Mouse (Mus musculus) midbrain, postnatal 0 days (tissue): ENCODE measurements around the gene Gfral. TPM values are rescaled to one million over a fixed set of nuclear protein-coding genes. Genes with fewer than 3 reads are reported as not detected.

ENCODE experiments used
- ATAC-seq: fragments of 200-750 bp; cut with Nextera tagmentation; 2 replicates; pipeline ENCODE4 v1.8.0; 2017; ENCODE audit warnings: moderate number of reproducible peaks, mild to moderate bottlenecking, moderate TSS enrichment, moderate library complexity; ENCODE audit not compliant: low FRiP score
- DNase-seq: peaks from one replicate; pipeline ENCODE4 v3.0.0-alpha.2; 2015; ENCODE audit warnings: low spot score
- H3K27ac ChIP-seq: fragments of 300-500 bp; sonication (generic); 2 replicates; pipeline ENCODE4 v1.5.1; 2014; ENCODE audit warnings: low read depth, mild to moderate bottlenecking, low read length, mixed read lengths
- H3K27me3 ChIP-seq: fragments of 300-500 bp; sonication (generic); 2 replicates; pipeline ENCODE4 v1.6.1; 2014; ENCODE audit warnings: low read length, control low read depth, mixed read lengths; ENCODE audit not compliant: insufficient read depth
- H3K36me3 ChIP-seq: fragments of 300-500 bp; sonication (generic); 2 replicates; pipeline ENCODE4 v1.6.1; 2014; ENCODE audit warnings: low read length, control low read depth, mixed read lengths; ENCODE audit not compliant: insufficient read depth
- H3K4me1 ChIP-seq: fragments of 300-500 bp; sonication (generic); 2 replicates; pipeline ENCODE4 v1.6.1; 2014; ENCODE audit warnings: mild to moderate bottlenecking, control low read depth, antibody characterized with exemption, low read length, mixed read lengths; ENCODE audit not compliant: insufficient read depth
- H3K4me2 ChIP-seq: fragments of 300-500 bp; sonication (generic); 2 replicates; pipeline ENCODE4 v1.6.1; 2014; ENCODE audit warnings: low read depth, mild to moderate bottlenecking, low read length, mixed read lengths; ENCODE audit not compliant: poor library complexity, severe bottlenecking
- H3K4me3 ChIP-seq: fragments of 300-500 bp; sonication (generic); 2 replicates; pipeline ENCODE4 v1.5.1; 2014; ENCODE audit warnings: low read depth, mild to moderate bottlenecking, low read length, moderate library complexity
- H3K9ac ChIP-seq: fragments of 300-500 bp; sonication (generic); replicated peaks from 2 replicates; pipeline ENCODE4 v1.6.1; 2014; ENCODE audit warnings: mild to moderate bottlenecking, low read length, moderate library complexity, mixed read lengths; ENCODE audit not compliant: poor library complexity, severe bottlenecking
- H3K9me3 ChIP-seq: fragments of 300-500 bp; sonication (generic); 2 replicates; pipeline ENCODE4 v1.6.1; 2016; ENCODE audit warnings: low read length, control low read depth
- CTCF ChIP-seq: IDR thresholded peaks from 2 replicates; pipeline ENCODE4 v1.5.1; 2016; ENCODE audit warnings: antibody characterized with exemption, mild to moderate bottlenecking
- WGBS: fragments of 180-500 bp; shearing (Covaris S2); extraction: QIAGEN DNeasy Blood & Tissue Kit; methylation state at CpG from one replicate; pipeline ENCODE4 v1.1.7; 2014; 5-methylcytosine and 5-hydroxymethylcytosine counted together
- polyA plus RNA-seq: library from polyadenylated mRNA; unstranded; fragments of >200 nt; fragmentation: Nextera tagmentation; extraction: Ambion mirVana; gene quantifications from 2 replicates; pipeline ENCODE4 v1.2.1, GENCODE M21; 2015
- total RNA-seq: library from RNA; depleted of rRNA; stranded (reverse); fragments of >200 nt; gene quantifications from 2 replicates; pipeline ENCODE4 v1.2.3, GENCODE M21; 2014; rRNA removed

Gene Gfral
- total RNA-seq (not detected in 2 replicates), polyA plus RNA-seq (0.09 TPM in 1 of 2 replicates, not detected in the other)

DNA sequence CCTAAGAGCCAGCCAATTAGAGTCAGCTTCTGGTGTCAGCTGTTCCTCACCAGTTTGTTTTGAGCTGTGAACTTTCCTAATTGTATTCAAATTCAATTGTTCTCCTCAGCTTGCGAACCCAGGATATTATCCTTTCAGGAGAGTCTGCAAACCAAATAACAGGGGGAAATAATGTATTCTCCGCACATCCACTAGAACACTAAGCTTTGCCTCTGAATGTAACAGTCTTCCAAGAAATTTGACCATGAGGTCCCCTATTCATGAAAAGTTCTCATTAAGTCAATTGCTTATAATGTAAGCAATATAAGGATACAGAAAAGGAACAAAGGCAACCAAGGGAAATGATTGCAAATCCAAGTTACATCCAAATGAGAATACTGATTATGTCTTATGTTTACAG is at the start of gene Gfral:
TSS of gene Gfral (minus strand) at position 101 of the 400 bp plus-strand sequence.
- Histone ChIP-seq H3K9ac (no peak within 1 kb of the TSS), H3K36me3 (no peaks in the 10 kb centered on the region), H3K9me3 (no peaks in the 10 kb centered on the region), H3K4me3 (no peak within 1 kb of the TSS), H3K27ac (no peak within 1 kb of the TSS), H3K4me1 (no peaks in the 10 kb centered on the region), H3K27me3 (no peaks in the 10 kb centered on the region), H3K4me2 (no peak within 1 kb of the TSS)
- DNase-seq (no peak), ATAC-seq (no peak)
- 80% methylated on average over 2 of the region's 2 CpGs for WGBS
- TF ChIP-seq CTCF: no peak

DNA sequence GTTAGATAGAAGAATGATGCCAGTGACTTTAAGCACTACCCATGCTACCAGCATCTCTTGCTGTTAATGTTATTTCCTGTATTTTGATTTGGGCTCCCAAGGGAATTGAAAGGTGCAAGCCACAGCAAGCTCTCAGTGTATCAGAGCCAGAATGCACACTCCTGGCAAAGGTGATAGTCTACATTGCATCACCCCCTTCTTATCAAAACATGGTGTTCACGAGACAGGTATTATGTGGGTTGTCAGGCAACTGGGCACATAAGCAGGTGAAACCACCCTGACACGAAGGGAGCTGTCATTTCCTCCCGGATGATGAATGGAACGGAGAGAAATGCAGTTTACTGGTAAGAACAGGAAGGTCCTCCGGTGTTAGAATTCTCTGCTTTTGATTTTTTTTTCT is 44.3 kb upstream of the Gfral start:
- Histone ChIP-seq H3K36me3 (no peaks in the 10 kb centered on the region), H3K9ac (no peak overlapping the region), H3K4me2 (no peak overlapping the region), H3K4me1 (no peaks in the 10 kb centered on the region), H3K27me3 (no peaks in the 10 kb centered on the region), H3K9me3 (no peaks in the 10 kb centered on the region), H3K4me3 (no peak overlapping the region), H3K27ac (no peak overlapping the region)
- no peak for ATAC-seq
- no peak for TF ChIP-seq CTCF
- no peak for DNase-seq
- WGBS: 83% methylated on average over 5 of the region's 5 CpGs

DNA sequence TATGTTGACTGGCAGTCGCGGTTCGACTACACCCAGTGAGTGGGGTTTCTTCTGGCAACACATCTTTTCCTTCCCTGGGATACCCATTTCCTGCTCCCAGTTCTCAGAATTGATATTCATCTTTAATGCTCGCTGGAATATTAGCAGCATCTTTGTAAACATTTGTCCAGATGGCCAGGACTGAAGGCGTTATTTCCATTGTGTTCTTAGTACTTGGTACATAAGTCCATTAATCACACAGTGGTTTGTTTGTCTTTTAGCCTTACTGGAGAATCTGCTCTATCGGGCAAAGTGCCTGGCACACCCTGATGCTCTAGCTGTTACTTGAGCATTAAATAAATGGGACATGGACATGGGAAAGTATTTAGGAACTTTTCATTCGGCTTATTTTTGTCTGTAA is 39.1 kb upstream of the Gfral start:
- ATAC-seq (no peak), DNase-seq (no peak)
- H3K4me1 ChIP-seq: no peaks in the 10 kb centered on the region
- no peaks in the 10 kb centered on the region for H3K36me3 ChIP-seq
- no peaks in the 10 kb centered on the region for H3K27me3 ChIP-seq
- 89% methylated on average over 7 of the region's 7 CpGs for WGBS
- no peak overlapping the region for H3K9ac ChIP-seq
- H3K4me3 ChIP-seq: no peak overlapping the region
- H3K4me2 ChIP-seq: no peak overlapping the region
- no peaks in the 10 kb centered on the region for H3K9me3 ChIP-seq
- TF ChIP-seq CTCF: no peak
- H3K27ac ChIP-seq: no peak overlapping the region

DNA sequence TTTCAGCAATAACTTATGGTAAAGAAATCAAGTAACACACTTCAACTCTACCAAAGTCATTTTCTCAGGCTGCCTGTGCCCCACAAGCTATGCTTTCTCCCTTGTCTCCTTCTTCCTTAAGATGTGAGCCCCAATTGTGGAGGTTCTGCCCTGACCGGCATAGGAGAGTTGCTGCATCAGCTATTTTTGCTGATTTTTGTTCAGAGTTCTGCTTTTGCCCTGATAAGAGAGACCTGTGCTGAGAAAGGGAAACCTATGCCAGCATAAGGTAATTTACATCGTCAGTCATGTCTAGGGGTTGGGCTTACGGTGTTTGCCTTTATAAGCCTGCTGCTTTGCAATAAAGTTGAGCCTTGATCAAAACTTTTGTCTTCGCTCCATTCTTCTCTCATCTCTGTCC is 38.7 kb upstream of the Gfral start:
- Histone ChIP-seq H3K27me3 (no peaks in the 10 kb centered on the region), H3K4me3 (no peak overlapping the region), H3K9me3 (no peaks in the 10 kb centered on the region), H3K9ac (no peak overlapping the region), H3K4me1 (no peaks in the 10 kb centered on the region), H3K27ac (no peak overlapping the region), H3K4me2 (no peak overlapping the region), H3K36me3 (no peaks in the 10 kb centered on the region)
- WGBS: 91% methylated on average over 4 of the region's 4 CpGs
- DNase-seq (no peak), ATAC-seq (no peak)
- no peak for TF ChIP-seq CTCF

DNA sequence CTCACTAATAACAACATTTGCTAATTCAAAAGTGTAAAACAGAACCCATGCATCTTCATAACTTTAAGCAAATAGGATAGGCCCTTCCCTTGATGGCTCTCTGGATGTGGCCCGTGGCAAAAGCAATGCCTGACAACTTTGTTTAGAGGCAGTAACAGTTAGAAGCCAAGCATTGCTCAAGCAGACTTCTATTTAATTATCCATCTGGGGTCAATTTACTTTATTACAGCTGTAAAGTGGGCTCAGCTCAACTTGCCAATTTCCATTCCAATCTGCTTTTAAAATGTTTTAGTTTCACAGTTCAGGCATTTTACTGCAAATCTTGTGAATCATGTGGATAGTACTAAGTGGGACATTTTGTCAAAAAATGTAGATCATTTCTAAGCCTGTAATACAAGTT is 28.9 kb upstream of the Gfral start:
- Histone ChIP-seq H3K9ac (no peak overlapping the region), H3K4me1 (no peaks in the 10 kb centered on the region), H3K36me3 (no peaks in the 10 kb centered on the region), H3K27me3 (no peaks in the 10 kb centered on the region), H3K4me2 (no peak overlapping the region), H3K9me3 (no peaks in the 10 kb centered on the region), H3K4me3 (no peak overlapping the region), H3K27ac (no peak overlapping the region)
- no peak for DNase-seq
- no peak for TF ChIP-seq CTCF
- 83% methylated on average over 1 of the region's 1 CpGs for WGBS
- ATAC-seq: no peak

DNA sequence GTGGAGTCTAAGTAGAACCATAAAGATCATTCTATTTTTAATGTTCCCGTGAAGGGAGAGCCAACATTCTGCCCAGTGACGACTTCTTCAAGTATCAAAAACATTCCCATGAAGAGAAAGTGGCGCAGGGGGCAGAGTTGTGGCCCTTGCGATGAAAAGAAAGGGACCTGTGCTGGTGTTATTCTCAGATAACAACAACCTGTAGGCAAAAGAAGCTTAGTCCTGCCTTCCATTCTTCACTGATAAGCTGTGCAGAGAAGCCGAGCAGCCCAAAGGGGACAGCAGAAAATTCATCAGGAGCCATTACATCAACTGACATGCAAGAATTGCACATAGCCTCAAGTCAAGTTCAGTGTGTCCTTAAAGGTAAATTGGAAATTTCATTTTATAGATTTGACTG is 24.5 kb upstream of the Gfral start:
- no peak for TF ChIP-seq CTCF
- DNase-seq (no peak), ATAC-seq (no peak)
- WGBS: 77% methylated on average over 5 of the region's 5 CpGs
- H3K4me3 ChIP-seq: no peak overlapping the region
- no peak overlapping the region for H3K4me2 ChIP-seq
- H3K36me3 ChIP-seq: no peaks in the 10 kb centered on the region
- no peak overlapping the region for H3K9ac ChIP-seq
- H3K27ac ChIP-seq: no peak overlapping the region
- H3K9me3 ChIP-seq: no peaks in the 10 kb centered on the region
- no peaks in the 10 kb centered on the region for H3K4me1 ChIP-seq
- H3K27me3 ChIP-seq: no peaks in the 10 kb centered on the region

DNA sequence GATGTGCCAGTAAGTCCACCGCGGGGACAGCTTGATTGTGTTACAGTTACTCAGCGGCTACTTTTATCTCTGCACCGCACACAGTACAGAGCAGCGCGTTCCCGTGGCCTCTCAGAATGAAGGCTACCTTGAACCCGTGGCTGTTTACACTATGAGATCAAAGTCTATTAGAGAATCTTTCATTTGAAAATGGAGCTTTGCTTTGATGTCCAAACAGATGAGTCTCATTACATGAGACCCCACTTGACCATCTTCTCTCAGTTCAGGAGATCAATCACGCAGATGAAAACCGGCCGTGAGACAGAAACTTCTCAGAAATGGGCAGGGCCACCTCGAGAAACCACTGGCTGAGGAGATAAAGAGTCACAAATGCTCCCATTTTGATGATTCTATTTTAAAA is 23.8 kb upstream of the Gfral start:
- no peaks in the 10 kb centered on the region for H3K4me1 ChIP-seq
- WGBS: 63% methylated on average over 12 of the region's 12 CpGs
- H3K9me3 ChIP-seq: no peaks in the 10 kb centered on the region
- no peak for TF ChIP-seq CTCF
- ATAC-seq (no peak), DNase-seq (no peak)
- H3K27ac ChIP-seq: no peak overlapping the region
- H3K9ac ChIP-seq: no peak overlapping the region
- H3K36me3 ChIP-seq: no peaks in the 10 kb centered on the region
- no peak overlapping the region for H3K4me2 ChIP-seq
- no peak overlapping the region for H3K4me3 ChIP-seq
- H3K27me3 ChIP-seq: no peaks in the 10 kb centered on the region
